Mouse (Mus musculus): Measurements from ENCODE around the gene Usp32. TPM values are rescaled to one million over a fixed set of nuclear protein-coding genes. Genes with fewer than 3 reads are reported as not detected.
"Not testable (repeated sequence)": the region's sequence is repeated elsewhere in the genome, so short reads cannot be mapped to it uniquely, and the experiment has no call there.

Usp32 gene
- 1 to 10 TPM; 8.6 to 9.1 TPM for total RNA-seq (2021)
- long read RNA-seq, experiment 1, partial matches to known transcripts: 1 of 1 reads
- long read RNA-seq, experiment 1, other reads (novel, unspliced or antisense): 0 of 1 reads
- long read RNA-seq, experiment 2, partial matches to known transcripts: 2 of 4 reads
- long read RNA-seq, experiment 2, other reads (novel, unspliced or antisense): 2 of 4 reads

GRCm38 (mm10) chr11:85139581-85140540 lies at the start of gene Usp32:
Usp32 (minus strand) TSS chr11:85140161.
- intact Hi-C loops (cut with DNase I; ENCODE audit: low total_unique reads): no loop called here
- peak; percentile 97 for DNase-seq

GRCm38 (mm10) chr11:85189110-85189509 lies 49.1 kb upstream of the Usp32 start:
- intact Hi-C loops (cut with DNase I; ENCODE audit: low total_unique reads): no loop called here
- DNase-seq: no peak

- intact Hi-C loops (cut with DNase I; ENCODE audit: low total_unique reads): no loop called here
- no peak for DNase-seq
Observed at GRCm38 (mm10) chr11:85184839-85185238, 44.9 kb upstream of the Usp32 start.

GRCm38 (mm10) chr11:85184082-85184481 lies 44.1 kb upstream of the Usp32 start:
- intact Hi-C loops (cut with DNase I; ENCODE audit: low total_unique reads): no loop called here
- DNase-seq: no peak

GRCm38 (mm10) chr11:85183284-85183779 lies 43.4 kb upstream of the Usp32 start:
- intact Hi-C loops (cut with DNase I; ENCODE audit: low total_unique reads): no loop called here
- DNase-seq: peak; percentile 23

GRCm38 (mm10) chr11:85182617-85183283 lies 42.8 kb upstream of the Usp32 start:
- intact Hi-C loops (cut with DNase I; ENCODE audit: low total_unique reads): no loop called here
- DNase-seq: peak; percentile 68

- DNase-seq: no peak
- intact Hi-C loops (cut with DNase I; ENCODE audit: low total_unique reads): no loop called here
Observed at GRCm38 (mm10) chr11:85178413-85178812, 38.5 kb upstream of the Usp32 start.

- intact Hi-C loops (cut with DNase I; ENCODE audit: low total_unique reads): no loop called here
- no peak for DNase-seq
Observed at GRCm38 (mm10) chr11:85177761-85178160, 37.8 kb upstream of the Usp32 start.

GRCm38 (mm10) chr11:85175941-85176340 lies 36.0 kb upstream of the Usp32 start:
- intact Hi-C loops (cut with DNase I; ENCODE audit: low total_unique reads): no loop called here

GRCm38 (mm10) chr11:85170833-85171232 lies 30.9 kb upstream of the Usp32 start:
- intact Hi-C loops (cut with DNase I; ENCODE audit: low total_unique reads): loop anchor here (2.0 kb wide), 1 partner anchor 90 kb away; no protein-coding TSS in a partner anchor
- no peak for DNase-seq

More at GRCm38 (mm10) chr11:85175941-85176340, 36.0 kb upstream of the Usp32 start:
- DNase-seq: no peak

- peak; percentile 92 for DNase-seq
- intact Hi-C loops (cut with DNase I; ENCODE audit: low total_unique reads): loop anchor here (2.0 kb wide), 1 partner anchor 91 kb away; no protein-coding TSS in a partner anchor
Observed at GRCm38 (mm10) chr11:85170058-85170740, 30.2 kb upstream of the Usp32 start, which contains the start of gene 1700125H20Rik. 1700125H20Rik (plus strand) TSS chr11:85170404.

- no peak for DNase-seq
- intact Hi-C loops (cut with DNase I; ENCODE audit: low total_unique reads): no loop called here
Observed at GRCm38 (mm10) chr11:85167503-85167902, 27.5 kb upstream of the Usp32 start.

GRCm38 (mm10) chr11:85164371-85164770 lies 24.4 kb upstream of the Usp32 start:
- DNase-seq: no peak
- intact Hi-C loops (cut with DNase I; ENCODE audit: low total_unique reads): no loop called here

GRCm38 (mm10) chr11:85163014-85163413 lies 23.1 kb upstream of the Usp32 start:
- intact Hi-C loops (cut with DNase I; ENCODE audit: low total_unique reads); DNase-seq: not testable (repeated sequence)

- DNase-seq: no peak
- intact Hi-C loops (cut with DNase I; ENCODE audit: low total_unique reads): no loop called here
Observed at GRCm38 (mm10) chr11:85157301-85157700, 17.3 kb upstream of the Usp32 start.

- intact Hi-C loops (cut with DNase I; ENCODE audit: low total_unique reads): no loop called here
- no peak for DNase-seq
Observed at GRCm38 (mm10) chr11:85152256-85152930, 12.4 kb upstream of the Usp32 start.

- intact Hi-C loops (cut with DNase I; ENCODE audit: low total_unique reads): no loop called here
- DNase-seq: no peak
Observed at GRCm38 (mm10) chr11:85138776-85139474, 1.0 kb downstream of the Usp32 start.

GRCm38 (mm10) chr11:85131542-85131941 lies 8.4 kb downstream of the Usp32 start:
- intact Hi-C loops (cut with DNase I; ENCODE audit: low total_unique reads): no loop called here
- no peak for DNase-seq

Data from gastrocnemius, postnatal 14 days (tissue).